Mouse (Mus musculus): ENCODE measurements around the gene Olfr1162. TPM values are rescaled to one million over a fixed set of nuclear protein-coding genes. Genes with fewer than 3 reads are reported as not detected.
"Not testable (repeated sequence)": the region's sequence is repeated elsewhere in the genome, so short reads cannot be mapped to it uniquely, and the experiment has no call there.

Olfr1162 gene
- total RNA-seq (2022), result not detected

GRCm38 (mm10) chr2:88051029-88051428 lies at the start of gene Olfr1162:
Gene Olfr1162, minus strand, starts transcription at chr2:88051129.
- no peak for DNase-seq (ENCODE audit: low spot score in 2 of 2)

- DNase-seq (ENCODE audit: low spot score in 2 of 2), result no peak
Observed at GRCm38 (mm10) chr2:88093866-88094265, 42.9 kb upstream of the Olfr1162 start, which contains the start of gene Olfr1164. Gene Olfr1164, minus strand, starts transcription at chr2:88093966.

GRCm38 (mm10) chr2:88071730-88072129 lies 20.8 kb upstream of the Olfr1162 start, which contains the start of gene Olfr1163:
Gene Olfr1163, minus strand, starts transcription at chr2:88071830.
- DNase-seq (ENCODE audit: low spot score in 2 of 2), result no peak

GRCm38 (mm10) chr2:88063587-88063986 lies 12.7 kb upstream of the Olfr1162 start:
- DNase-seq (ENCODE audit: low spot score in 2 of 2), result no peak

GRCm38 (mm10) chr2:88037599-88037998 lies 13.3 kb downstream of the Olfr1162 start, which contains the start of gene Olfr73:
Gene Olfr73, minus strand, starts transcription at chr2:88037699.
- DNase-seq (ENCODE audit: low spot score in 2 of 2), result no peak

- not testable (repeated sequence) for DNase-seq (ENCODE audit: low spot score in 2 of 2)
Observed at GRCm38 (mm10) chr2:88022474-88022873, 28.5 kb downstream of the Olfr1162 start, which contains the start of gene Olfr1161. Gene Olfr1161, plus strand, starts transcription at chr2:88022774.

GRCm38 (mm10) chr2:88007515-88008318 lies 43.2 kb downstream of the Olfr1162 start, which contains the start of gene Olfr1160:
Gene Olfr1160, minus strand, starts transcription at chr2:88008268.
- DNase-seq (ENCODE audit: low spot score in 2 of 2), result no peak

Other genes with a start within 250 kb of the Olfr1162 start
- not detected for gene Olfr1145, start 241.3 kb downstream of the Olfr1162 start, total RNA-seq (2022)
- gene Olfr1148, start 220.6 kb downstream of the Olfr1162 start, total RNA-seq (2022), result not detected
- gene Olfr1150-ps1, start 207.1 kb downstream of the Olfr1162 start, total RNA-seq (2022), result not detected
- gene Olfr1151, start 195.3 kb downstream of the Olfr1162 start, total RNA-seq (2022), result not detected
- gene Olfr1152, start 184.6 kb downstream of the Olfr1162 start, total RNA-seq (2022), result not detected
- not detected for gene Olfr1153, start 156.2 kb downstream of the Olfr1162 start, total RNA-seq (2022)
- not detected for gene Olfr1154, start 146.0 kb downstream of the Olfr1162 start, total RNA-seq (2022)
- not detected for gene Olfr1155, start 106.0 kb downstream of the Olfr1162 start, total RNA-seq (2022)
- gene Olfr1156, start 98.0 kb downstream of the Olfr1162 start, total RNA-seq (2022), result under 1 TPM in 3 of 4 experiments, not detected in 1; 0.14 to 0.23 (median 0.22) TPM
- not detected for gene Olfr1157, start 82.8 kb downstream of the Olfr1162 start, total RNA-seq (2022)
- gene Olfr74, start 76.5 kb downstream of the Olfr1162 start, total RNA-seq (2022), result not detected
- not detected for gene Olfr1158, start 61.0 kb downstream of the Olfr1162 start, total RNA-seq (2022)
- not detected for gene Olfr1160, start 42.9 kb downstream of the Olfr1162 start, total RNA-seq (2022)
- not detected for gene Olfr1161, start 28.4 kb downstream of the Olfr1162 start, total RNA-seq (2022)
- not detected for gene Olfr73, start 13.4 kb downstream of the Olfr1162 start, total RNA-seq (2022)
- not detected for gene Olfr1163, start 20.7 kb upstream of the Olfr1162 start, total RNA-seq (2022)
- gene Olfr1164, start 42.8 kb upstream of the Olfr1162 start, total RNA-seq (2022), result not detected
- gene Olfr1166, start 77.1 kb upstream of the Olfr1162 start, total RNA-seq (2022), result not detected
- not detected for gene Olfr1167, start 104.1 kb upstream of the Olfr1162 start, total RNA-seq (2022)
- gene Olfr1168, start 130.8 kb upstream of the Olfr1162 start, total RNA-seq (2022), result not detected
- gene Olfr1170, start 177.2 kb upstream of the Olfr1162 start, total RNA-seq (2022), result not detected
- gene Olfr1173, start 228.7 kb upstream of the Olfr1162 start, total RNA-seq (2022), result not detected